Mouse (Mus musculus) lung, postnatal 0 days (tissue): ENCODE results near the gene Wdr63. TPM values are rescaled to one million over a fixed set of nuclear protein-coding genes. Genes with fewer than 3 reads are reported as not detected.

Source experiments
- ATAC-seq: fragments of 200-750 bp; cut with Nextera tagmentation; 2 replicates; pipeline ENCODE4 v1.8.0; 2017; ENCODE audit warnings: moderate library complexity
- DNase-seq: peaks from one replicate; pipeline ENCODE4 v3.0.0-alpha.2; 2016; ENCODE audit warnings: low spot score
- H3K27ac ChIP-seq: fragments of 300-500 bp; sonication (generic); 2 replicates; pipeline ENCODE4 v1.5.1; 2014; ENCODE audit warnings: antibody characterized with exemption, mild to moderate bottlenecking, low read length, mixed read lengths
- H3K27me3 ChIP-seq: fragments of 300-500 bp; sonication (generic); replicated peaks from 2 replicates; pipeline ENCODE4 v1.6.1; 2014; ENCODE audit warnings: low read length, mixed read lengths; ENCODE audit not compliant: insufficient read depth
- H3K36me3 ChIP-seq: fragments of 300-500 bp; sonication (generic); 2 replicates; pipeline ENCODE4 v1.6.1; 2014; ENCODE audit warnings: low read length, mixed read lengths; ENCODE audit not compliant: insufficient read depth
- H3K4me1 ChIP-seq: fragments of 300-500 bp; sonication (generic); 2 replicates; pipeline ENCODE4 v1.6.1; 2014; ENCODE audit warnings: antibody characterized with exemption, low read depth, low read length, mixed read lengths; ENCODE audit not compliant: insufficient read depth
- H3K4me2 ChIP-seq: fragments of 300-500 bp; sonication (generic); replicated peaks from 2 replicates; pipeline ENCODE4 v1.6.1; 2014; ENCODE audit warnings: low read depth, mild to moderate bottlenecking, low read length, moderate library complexity, mixed read lengths
- H3K4me3 ChIP-seq: fragments of 300-500 bp; sonication (generic); 2 replicates; pipeline ENCODE4 v1.5.1; 2014; ENCODE audit warnings: low read depth, low read length
- H3K9ac ChIP-seq: fragments of 300-500 bp; sonication (generic); replicated peaks from 2 replicates; pipeline ENCODE4 v1.6.1; 2014; ENCODE audit warnings: low read depth, mild to moderate bottlenecking
- H3K9me3 ChIP-seq: fragments of 300-500 bp; sonication (generic); 2 replicates; pipeline ENCODE4 v1.6.1; 2016; ENCODE audit warnings: low read length, mixed read lengths
- CTCF ChIP-seq: IDR thresholded peaks from 2 replicates; pipeline ENCODE4 v1.5.1; 2016; ENCODE audit warnings: antibody characterized with exemption, mild to moderate bottlenecking
- EP300 ChIP-seq: IDR thresholded peaks from 2 replicates; pipeline ENCODE4 v1.6.1; 2016; ENCODE audit warnings: antibody characterized with exemption, mild to moderate bottlenecking, control low read depth
- WGBS: fragments of 180-500 bp; shearing (Covaris S2); extraction: QIAGEN DNeasy Blood & Tissue Kit; methylation state at CpG from one replicate; pipeline ENCODE4 v1.1.7; 2014; 5-methylcytosine and 5-hydroxymethylcytosine counted together
- polyA plus RNA-seq: library from polyadenylated mRNA; unstranded; fragments of >200 nt; fragmentation: Nextera tagmentation; extraction: Ambion mirVana; gene quantifications from 2 replicates; pipeline ENCODE4 v1.2.1, GENCODE M21; 2015

The Wdr63 gene
- polyA plus RNA-seq, 1 experiment from 2014 or later, result 2.9 TPM

DNA sequence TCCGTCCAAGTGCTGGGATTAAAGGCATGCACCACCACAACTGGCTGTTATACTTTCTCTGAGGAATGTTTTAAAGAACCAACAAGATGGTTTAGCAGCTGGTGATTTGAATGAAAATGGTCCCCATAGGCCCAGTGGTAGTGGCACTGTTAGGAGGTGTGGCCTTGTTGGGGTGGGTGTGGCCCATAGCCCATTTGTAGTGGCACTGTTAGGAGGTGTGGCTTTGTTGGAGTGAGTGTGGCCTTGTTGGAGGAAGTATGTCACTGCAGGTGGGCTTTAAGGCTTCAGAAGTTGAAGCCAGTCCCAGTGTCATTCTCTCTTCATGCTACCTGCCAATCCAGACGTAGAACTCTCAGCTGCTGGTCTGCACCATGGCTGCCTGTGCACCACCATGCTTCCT, 79.5 kb downstream of the Wdr63 start:
- Histone ChIP-seq H3K4me1 (no peaks in the 10 kb centered on the region), H3K4me2 (no peak overlapping the region), H3K4me3 (no peak overlapping the region), H3K9me3 (no peaks in the 10 kb centered on the region), H3K36me3 (no peaks in the 10 kb centered on the region), H3K27ac (no peak overlapping the region), H3K27me3 (no peaks in the 10 kb centered on the region), H3K9ac (no peak overlapping the region)
- ATAC-seq (no peak), DNase-seq (no peak)
- TF ChIP-seq CTCF (no peak), EP300 (no peak)
- WGBS, result 89% methylated on average over 2 of the region's 2 CpGs

DNA sequence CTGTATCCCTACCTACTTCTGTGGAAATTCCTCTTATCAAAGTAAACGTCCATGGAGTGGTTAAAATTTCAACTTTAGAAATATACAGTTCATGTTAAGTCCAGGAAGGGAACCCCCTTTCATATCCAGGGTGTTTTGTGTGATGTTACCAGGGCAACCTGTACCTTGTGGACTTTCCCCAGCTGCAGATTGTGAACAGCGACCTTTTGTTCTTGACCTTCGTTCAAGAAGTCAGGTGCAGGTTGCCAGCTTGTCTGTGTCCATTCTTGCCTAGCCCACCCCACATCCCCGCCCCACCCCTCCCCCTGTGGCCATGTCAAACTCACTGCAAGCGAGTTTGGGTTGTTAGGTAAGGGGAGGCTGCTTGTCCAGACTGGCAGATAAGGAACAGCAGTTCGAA, 80.8 kb downstream of the Wdr63 start:
- Histone ChIP-seq H3K27ac (0 out of 2 replicates have a peak overlapping the region, but pooled peaks have one; percentile 32), H3K9me3 (no peaks in the 10 kb centered on the region), H3K4me2 (no peak overlapping the region), H3K36me3 (peaks cover 4% of the 10 kb centered on the region; the same call in 1 of the 2 replicates), H3K4me3 (no peak overlapping the region), H3K9ac (no peak overlapping the region), H3K4me1 (no peaks in the 10 kb centered on the region), H3K27me3 (no peaks in the 10 kb centered on the region)
- 27% methylated on average over 6 of the region's 6 CpGs for WGBS
- DNase-seq, result peak; percentile 71
- TF ChIP-seq EP300 (no peak), CTCF (no peak)
- peak; percentile 88 for ATAC-seq

DNA sequence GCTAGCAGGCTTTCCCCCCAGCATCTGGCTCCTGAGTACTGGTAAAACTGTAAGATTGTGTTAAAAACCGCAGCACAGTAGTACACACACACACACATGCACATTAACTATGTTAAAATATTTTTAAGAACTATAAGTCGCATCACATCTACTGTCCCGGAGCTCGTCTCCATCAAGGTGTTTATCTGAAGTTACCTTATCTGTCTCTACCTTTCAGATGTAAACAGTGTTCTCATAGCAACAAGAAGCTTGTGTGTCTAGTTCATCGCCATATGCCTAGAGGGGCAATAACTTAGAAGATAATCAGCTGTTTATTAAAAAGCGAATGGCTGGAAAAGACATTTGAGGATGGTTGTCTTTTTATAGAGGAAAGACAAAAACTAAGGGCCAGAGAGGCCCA, 82.4 kb downstream of the Wdr63 start:
- WGBS, result 82% methylated on average over 6 of the region's 6 CpGs
- H3K4me3 ChIP-seq, result no peak overlapping the region
- no peak overlapping the region for H3K27ac ChIP-seq
- H3K4me1 ChIP-seq, result no peaks in the 10 kb centered on the region
- H3K9ac ChIP-seq, result no peak overlapping the region
- no peaks in the 10 kb centered on the region for H3K27me3 ChIP-seq
- no peak for ATAC-seq
- DNase-seq, result no peak
- TF ChIP-seq CTCF (no peak), EP300 (no peak)
- H3K9me3 ChIP-seq, result no peaks in the 10 kb centered on the region
- H3K36me3 ChIP-seq, result peaks cover 4% of the 10 kb centered on the region; the same call in 1 of the 2 replicates
- H3K4me2 ChIP-seq, result no peak overlapping the region

DNA sequence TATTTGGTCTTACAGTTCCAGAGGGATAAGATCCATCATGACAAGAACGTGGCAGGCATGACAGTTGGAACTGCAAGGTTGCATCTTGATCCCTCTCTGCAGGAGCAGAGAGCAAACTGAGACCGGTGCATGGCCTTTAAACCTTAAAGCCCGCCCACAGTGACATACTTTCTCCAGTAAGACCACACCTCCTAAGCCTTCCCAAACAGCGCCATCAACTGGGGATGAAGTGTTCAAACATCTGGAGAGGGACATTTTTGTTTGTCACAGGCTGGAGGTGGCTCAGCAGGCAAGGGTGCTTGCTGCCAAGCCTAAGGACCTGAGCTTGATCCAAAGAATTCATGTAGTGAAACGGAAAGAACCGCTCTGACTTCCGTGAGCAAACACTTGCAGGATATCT, 83.2 kb downstream of the Wdr63 start:
- no peak overlapping the region for H3K9ac ChIP-seq
- H3K36me3 ChIP-seq, result peaks cover 4% of the 10 kb centered on the region; the same call in 1 of the 2 replicates
- H3K9me3 ChIP-seq, result no peaks in the 10 kb centered on the region
- no peaks in the 10 kb centered on the region for H3K4me1 ChIP-seq
- ATAC-seq, result no peak
- H3K27me3 ChIP-seq, result no peaks in the 10 kb centered on the region
- no peak for DNase-seq
- H3K4me2 ChIP-seq, result no peak overlapping the region
- H3K27ac ChIP-seq, result no peak overlapping the region
- no peak for TF ChIP-seq EP300
- no peak for TF ChIP-seq CTCF
- WGBS, result 72% methylated on average over 7 of the region's 7 CpGs
- H3K4me3 ChIP-seq, result no peak overlapping the region

DNA sequence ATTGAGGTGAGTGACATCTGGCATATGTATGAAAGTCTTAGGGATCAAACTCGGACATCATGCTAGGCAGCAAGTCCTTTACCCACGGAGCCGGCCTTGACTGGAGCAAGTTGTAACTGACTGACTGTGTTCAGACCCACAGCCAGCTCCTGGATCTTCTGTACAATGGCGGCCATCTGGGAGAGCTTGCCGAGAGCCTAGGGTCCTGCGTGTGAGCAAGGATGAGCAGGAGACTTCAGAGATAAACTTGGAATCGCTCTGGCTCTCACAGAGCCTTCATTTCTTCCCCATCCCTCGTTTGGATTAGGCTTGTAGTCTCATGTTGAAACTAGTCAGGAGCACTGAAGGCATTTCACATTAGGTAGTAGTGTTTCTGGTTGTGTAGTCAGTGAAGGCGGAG, 85.7 kb downstream of the Wdr63 start:
- WGBS, result 90% methylated on average over 9 of the region's 9 CpGs
- no peaks in the 10 kb centered on the region for H3K4me1 ChIP-seq
- no peak overlapping the region for H3K4me2 ChIP-seq
- H3K27me3 ChIP-seq, result no peaks in the 10 kb centered on the region
- ATAC-seq, result no peak
- no peak overlapping the region for H3K9ac ChIP-seq
- no peak for DNase-seq
- TF ChIP-seq CTCF (no peak), EP300 (no peak)
- H3K27ac ChIP-seq, result no peak overlapping the region
- H3K4me3 ChIP-seq, result no peak overlapping the region
- no peaks in the 10 kb centered on the region for H3K9me3 ChIP-seq
- peaks cover 4% of the 10 kb centered on the region for H3K36me3 ChIP-seq

DNA sequence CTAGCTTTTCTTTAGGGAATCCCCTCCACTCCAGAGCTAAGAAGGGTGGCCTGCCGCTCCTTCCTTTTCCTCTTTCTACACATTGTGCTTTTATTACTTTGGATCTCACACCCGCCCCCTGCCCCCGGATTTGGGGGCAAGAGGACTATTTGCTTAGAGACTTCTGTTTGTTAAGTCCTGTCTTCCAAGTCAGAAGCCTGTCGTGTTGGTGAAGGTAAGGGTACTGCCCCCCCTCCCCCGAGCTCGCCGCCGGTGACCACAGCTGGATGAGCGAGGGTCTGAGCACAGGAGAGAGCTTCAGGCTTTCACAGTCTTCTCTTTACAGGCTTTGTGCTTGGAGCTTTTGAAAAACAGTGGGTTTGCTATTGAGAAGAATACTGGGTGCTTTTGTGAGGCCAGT, 90.4 kb downstream of the Wdr63 start:
- Histone ChIP-seq H3K4me3 (no peak overlapping the region), H3K4me2 (no peak overlapping the region), H3K9me3 (no peaks in the 10 kb centered on the region), H3K27ac (no peak overlapping the region), H3K27me3 (no peaks in the 10 kb centered on the region), H3K36me3 (peaks cover 15% of the 10 kb centered on the region), H3K4me1 (no peaks in the 10 kb centered on the region), H3K9ac (no peak overlapping the region)
- DNase-seq (no peak), ATAC-seq (no peak)
- 73% methylated on average over 9 of the region's 9 CpGs for WGBS
- TF ChIP-seq CTCF (no peak), EP300 (no peak)

DNA sequence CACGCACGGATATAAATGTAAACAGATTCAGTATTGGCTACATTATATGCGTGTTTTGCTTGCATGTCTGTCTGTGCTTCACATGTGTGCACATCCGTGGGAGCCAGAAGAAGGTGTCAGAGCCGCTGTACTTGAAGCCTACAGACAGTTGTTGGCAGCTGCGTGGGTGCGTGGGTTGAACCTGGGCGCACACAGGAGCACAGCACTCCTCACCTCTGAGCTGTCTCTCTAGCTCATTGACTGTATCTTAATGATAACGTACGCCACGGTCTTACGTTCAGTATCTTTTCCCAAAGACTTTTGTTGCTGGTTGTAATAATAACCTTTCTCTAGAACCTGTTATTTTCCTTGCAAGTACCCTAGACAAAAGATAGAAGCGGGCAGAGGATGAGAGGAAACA, 91.0 kb downstream of the Wdr63 start:
- H3K27ac ChIP-seq, result no peak overlapping the region
- no peak for TF ChIP-seq CTCF
- no peak for TF ChIP-seq EP300
- 86% methylated on average over 13 of the region's 13 CpGs for WGBS
- no peak for ATAC-seq
- no peak for DNase-seq
- H3K4me1 ChIP-seq, result no peaks in the 10 kb centered on the region
- peaks cover 11% of the 10 kb centered on the region for H3K36me3 ChIP-seq
- H3K27me3 ChIP-seq, result no peaks in the 10 kb centered on the region
- no peaks in the 10 kb centered on the region for H3K9me3 ChIP-seq
- H3K4me3 ChIP-seq, result no peak overlapping the region
- no peak overlapping the region for H3K9ac ChIP-seq
- no peak overlapping the region for H3K4me2 ChIP-seq
